Mouse (Mus musculus) ES-Bruce4 (cell line): ENCODE measurements at regions not wholly inside any gene's neighbourhood (a gene's known extent, or its start where the extent isn't known, plus 50 kb on each side); places are given as distances from the start of the nearest gene placed in this dataset.

Experiments used
- H3K27ac ChIP-seq: 2 replicates; pipeline ENCODE4 v1.5.1; 2012; ENCODE audit warnings: low read length, inconsistent platforms; ENCODE audit not compliant: insufficient read depth
- H3K27me3 ChIP-seq: 2 replicates; pipeline ENCODE4 v1.6.1; 2012; ENCODE audit warnings: mild to moderate bottlenecking, low read length, inconsistent platforms; ENCODE audit not compliant: control insufficient read depth, poor library complexity, insufficient read depth, severe bottlenecking
- H3K36me3 ChIP-seq: 2 replicates; pipeline ENCODE4 v1.6.1; 2012; ENCODE audit warnings: inconsistent platforms, mild to moderate bottlenecking, low read length, moderate library complexity; ENCODE audit not compliant: control insufficient read depth, poor library complexity, insufficient read depth, severe bottlenecking
- H3K4me1 ChIP-seq: one replicate; pipeline ENCODE4 v1.8.1; 2011; ENCODE audit warnings: low read length; ENCODE audit not compliant: control insufficient read depth, insufficient read depth
- H3K4me3 ChIP-seq: 2 replicates; pipeline ENCODE4 v1.5.1; 2011; ENCODE audit warnings: low read depth, mild to moderate bottlenecking, low read length
- H3K9ac ChIP-seq: 2 replicates; pipeline ENCODE4 v1.6.1; 2012; ENCODE audit warnings: low read depth, mild to moderate bottlenecking, inconsistent platforms; ENCODE audit not compliant: poor library complexity, severe bottlenecking
- H3K9me3 ChIP-seq: replicated peaks from 2 replicates; pipeline ENCODE4 v1.6.1; 2012; ENCODE audit warnings: mild to moderate bottlenecking, low read length, inconsistent platforms; ENCODE audit not compliant: control insufficient read depth, poor library complexity, insufficient read depth, severe bottlenecking
- CTCF ChIP-seq: IDR thresholded peaks from one replicate; pipeline ENCODE4 v1.8.1; 2011; ENCODE audit warnings: low read depth, low read length
- EP300 ChIP-seq: IDR thresholded peaks from 2 replicates; pipeline ENCODE4 v1.6.1; 2011; ENCODE audit warnings: low read depth, low read length; ENCODE audit not compliant: insufficient read depth
- POLR2A ChIP-seq: IDR thresholded peaks from one replicate; pipeline ENCODE4 v1.8.1; 2011; ENCODE audit warnings: low read length; ENCODE audit not compliant: insufficient read depth

DNA sequence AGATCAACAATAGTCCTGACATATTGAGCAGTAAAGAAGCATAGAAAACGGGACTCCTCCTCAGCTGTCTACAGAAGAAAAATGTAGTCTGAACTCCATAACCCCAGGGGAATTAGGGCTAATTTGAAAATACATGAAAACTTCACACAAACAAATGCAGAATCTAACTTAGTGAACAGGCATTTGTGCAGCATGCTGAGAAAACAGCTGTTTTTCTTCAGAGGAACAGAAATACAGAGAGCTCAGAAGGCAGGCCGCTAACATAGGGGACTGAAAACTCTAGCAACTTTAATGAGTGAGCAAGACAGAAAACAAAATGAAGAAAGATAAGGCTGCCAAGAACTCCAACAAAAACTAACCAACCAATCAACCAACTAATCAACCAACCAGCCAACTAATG lies 172.7 kb upstream of the Zc3h12c start:
- no peak overlapping the region for H3K27ac ChIP-seq
- H3K36me3 ChIP-seq = no peaks in the 10 kb centered on the region
- H3K4me1 ChIP-seq = no peaks in the 10 kb centered on the region
- TF ChIP-seq EP300 (no peak), POLR2A (no peak), CTCF (no peak)
- H3K4me3 ChIP-seq = no peak overlapping the region
- H3K9ac ChIP-seq = no peak overlapping the region
- no peaks in the 10 kb centered on the region for H3K9me3 ChIP-seq
- H3K27me3 ChIP-seq = no peaks in the 10 kb centered on the region

DNA sequence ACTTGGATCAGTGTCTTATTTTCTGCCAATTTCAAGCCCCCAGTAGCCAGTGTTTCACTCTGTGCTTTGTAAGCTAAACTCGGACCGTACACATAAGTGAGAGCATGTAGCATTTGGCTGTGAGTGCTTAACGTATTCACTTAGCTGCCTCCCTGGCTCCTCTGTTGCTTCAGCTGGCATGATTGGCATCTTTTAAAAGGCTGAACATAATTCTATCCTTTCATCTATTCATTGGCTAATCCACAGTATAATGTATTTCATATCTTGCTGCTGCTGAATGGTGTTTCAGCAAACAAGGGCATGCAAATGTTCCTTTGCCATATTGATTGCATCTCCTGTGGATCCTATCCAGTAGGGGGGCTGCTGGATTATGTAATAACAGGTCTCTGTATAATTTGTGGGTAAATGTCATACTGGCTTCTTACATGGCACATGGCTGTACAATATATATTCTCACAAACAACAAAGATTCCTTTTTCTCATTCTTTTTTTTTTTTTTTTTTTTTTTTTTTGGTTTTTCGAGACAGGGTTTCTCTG lies 169.5 kb upstream of the Zc3h12c start:
- H3K9me3 ChIP-seq = no peaks in the 10 kb centered on the region
- H3K4me1 ChIP-seq = no peaks in the 10 kb centered on the region
- H3K27ac ChIP-seq = no peak overlapping the region
- H3K9ac ChIP-seq = no peak overlapping the region
- TF ChIP-seq CTCF (no peak), POLR2A (no peak), EP300 (no peak)
- no peaks in the 10 kb centered on the region for H3K36me3 ChIP-seq
- H3K27me3 ChIP-seq = no peaks in the 10 kb centered on the region
- H3K4me3 ChIP-seq = no peak overlapping the region

DNA sequence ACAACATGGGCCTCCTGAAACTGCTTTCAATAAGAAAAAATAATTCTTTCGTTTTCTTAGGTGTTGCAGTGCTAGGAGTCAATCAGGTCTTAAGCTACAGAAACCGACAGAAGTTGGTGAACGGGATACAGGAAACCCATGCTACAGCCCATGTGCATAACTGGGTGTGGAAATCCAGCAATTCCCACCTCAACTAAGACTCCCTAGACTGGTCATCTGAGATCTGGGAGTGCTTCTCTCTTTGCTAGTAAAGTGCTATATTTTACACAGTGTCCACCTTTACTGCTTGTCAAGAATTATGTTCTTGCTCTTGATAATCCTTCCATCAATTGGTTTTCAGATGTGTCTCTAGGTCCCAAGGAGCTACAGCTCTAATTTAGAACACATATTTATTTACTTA lies 166.4 kb upstream of the Zc3h12c start:
- H3K4me3 ChIP-seq = no peak overlapping the region
- H3K9ac ChIP-seq = no peak overlapping the region
- no peaks in the 10 kb centered on the region for H3K4me1 ChIP-seq
- H3K27me3 ChIP-seq = no peaks in the 10 kb centered on the region
- no peaks in the 10 kb centered on the region for H3K9me3 ChIP-seq
- TF ChIP-seq CTCF (no peak), EP300 (no peak), POLR2A (no peak)
- no peak overlapping the region for H3K27ac ChIP-seq
- no peaks in the 10 kb centered on the region for H3K36me3 ChIP-seq

DNA sequence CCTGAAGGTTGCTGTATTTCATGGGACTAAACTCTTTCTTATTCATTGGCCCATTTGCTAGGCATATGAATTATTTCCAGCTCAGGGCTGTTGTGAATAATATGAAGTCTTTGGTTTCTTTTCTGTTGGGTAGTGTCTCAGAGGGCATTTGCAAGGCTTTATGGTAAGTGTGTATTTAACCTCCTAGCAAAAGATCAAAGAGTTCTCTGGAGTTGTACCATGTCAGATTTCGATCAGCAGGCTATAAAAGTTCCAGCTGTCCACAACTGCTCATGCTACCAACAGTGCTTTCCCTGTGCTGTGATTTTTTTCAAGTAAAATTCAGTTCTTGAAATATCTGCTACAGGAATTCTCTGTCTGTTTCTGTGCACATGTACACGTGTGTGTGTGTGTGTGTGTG lies 165.5 kb upstream of the Zc3h12c start:
- Histone ChIP-seq H3K27me3 (no peaks in the 10 kb centered on the region), H3K9me3 (no peaks in the 10 kb centered on the region), H3K27ac (no peak overlapping the region), H3K9ac (no peak overlapping the region), H3K36me3 (no peaks in the 10 kb centered on the region), H3K4me3 (no peak overlapping the region), H3K4me1 (no peaks in the 10 kb centered on the region)
- TF ChIP-seq POLR2A = no peak
- no peak for TF ChIP-seq EP300
- TF ChIP-seq CTCF = no peak

DNA sequence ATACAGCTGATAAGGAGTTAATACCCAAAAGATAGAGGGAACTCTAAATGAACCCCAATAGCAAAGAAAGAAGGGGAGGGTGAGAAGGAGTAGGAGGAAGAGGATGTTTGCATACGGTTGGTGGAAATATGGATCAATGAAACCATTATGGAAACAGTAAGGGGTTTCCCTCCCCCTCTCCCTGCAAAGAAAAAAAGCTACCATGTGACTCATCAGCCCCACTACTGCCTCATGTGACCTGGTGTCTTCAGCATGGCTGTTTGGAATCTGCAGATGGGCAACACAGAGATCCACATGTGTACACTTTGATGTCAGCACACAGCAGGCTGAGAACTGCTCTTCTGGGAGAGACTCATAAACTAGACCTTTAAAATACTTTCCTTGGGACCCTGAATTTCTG lies 163.4 kb upstream of the Zc3h12c start:
- Histone ChIP-seq H3K9ac (no peak overlapping the region), H3K4me3 (no peak overlapping the region), H3K36me3 (no peaks in the 10 kb centered on the region), H3K27me3 (no peaks in the 10 kb centered on the region), H3K27ac (no peak overlapping the region), H3K4me1 (no peaks in the 10 kb centered on the region), H3K9me3 (no peaks in the 10 kb centered on the region)
- TF ChIP-seq CTCF (no peak), EP300 (no peak), POLR2A (no peak)

DNA sequence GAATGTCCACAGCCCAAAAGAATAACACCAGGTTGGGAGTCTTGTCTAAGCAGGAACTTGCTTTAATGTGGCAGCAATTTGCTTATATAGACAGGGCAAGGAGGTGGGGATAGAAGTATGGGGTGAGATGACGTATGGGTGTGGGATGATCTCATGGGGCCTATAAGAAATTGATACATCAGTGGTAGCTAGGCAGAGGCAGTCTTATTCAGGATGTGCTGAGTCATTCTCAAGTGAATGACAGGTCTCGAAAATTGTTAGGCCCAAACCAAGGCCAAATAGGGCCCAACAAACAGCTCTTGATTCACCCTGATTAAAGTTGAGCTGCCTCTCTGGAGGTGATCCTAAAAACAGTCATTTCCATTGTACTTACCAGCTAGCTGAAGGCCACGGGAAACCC lies 162.3 kb upstream of the Zc3h12c start:
- H3K9ac ChIP-seq = no peak overlapping the region
- H3K27ac ChIP-seq = no peak overlapping the region
- no peaks in the 10 kb centered on the region for H3K4me1 ChIP-seq
- no peaks in the 10 kb centered on the region for H3K27me3 ChIP-seq
- no peaks in the 10 kb centered on the region for H3K36me3 ChIP-seq
- H3K9me3 ChIP-seq = no peaks in the 10 kb centered on the region
- no peak for TF ChIP-seq CTCF
- no peak overlapping the region for H3K4me3 ChIP-seq
